Mouse (Mus musculus) liver, adult 2 months (tissue): ENCODE results near the gene Sbk3. TPM values are rescaled to one million over a fixed set of nuclear protein-coding genes. Genes with fewer than 3 reads are reported as not detected.

Experiments
- DNase-seq: peaks from one replicate; pipeline ENCODE4 v3.0.0-alpha.2; 2011; ENCODE audit warnings: low read depth, low spot score; ENCODE audit errors: extremely low read depth
- H3K27ac ChIP-seq: fragments of 200-500 bp; replicated peaks from 2 replicates; pipeline ENCODE4 v1.5.1; 2012; ENCODE audit warnings: low read depth, mild to moderate bottlenecking, control low read depth, inconsistent platforms, low read length; ENCODE audit not compliant: insufficient read depth
- H3K27me3 ChIP-seq: fragments of 200-500 bp; 2 replicates; pipeline ENCODE4 v1.6.1; 2012; ENCODE audit warnings: mild to moderate bottlenecking, moderate library complexity, low read length, inconsistent platforms; ENCODE audit not compliant: control insufficient read depth, insufficient read depth
- H3K36me3 ChIP-seq: fragments of 200-500 bp; 2 replicates; pipeline ENCODE4 v1.6.1; 2012; ENCODE audit warnings: low read length, inconsistent platforms; ENCODE audit not compliant: control insufficient read depth, insufficient read depth
- H3K4me1 ChIP-seq: fragments of 200-500 bp; 2 replicates; pipeline ENCODE4 v1.6.1; 2011; ENCODE audit warnings: low read length; ENCODE audit not compliant: control insufficient read depth, insufficient read depth
- H3K4me3 ChIP-seq: fragments of 200-500 bp; 2 replicates; pipeline ENCODE4 v1.5.1; 2011; ENCODE audit warnings: low read depth, mild to moderate bottlenecking, control low read depth, low read length, moderate library complexity; ENCODE audit not compliant: insufficient read depth
- H3K79me2 ChIP-seq: fragments of 200-500 bp; 2 replicates; pipeline ENCODE4 v1.6.1; 2012; ENCODE audit warnings: inconsistent platforms, mild to moderate bottlenecking, low read length, moderate library complexity; ENCODE audit not compliant: control insufficient read depth, insufficient read depth
- H3K9ac ChIP-seq: fragments of 200-500 bp; 2 replicates; pipeline ENCODE4 v1.6.1; 2012; ENCODE audit warnings: low read depth, mild to moderate bottlenecking, control low read depth, inconsistent platforms, low read length
- CTCF ChIP-seq: fragments of 200-500 bp; IDR thresholded peaks from 2 replicates; pipeline ENCODE4 v1.5.1; 2011; ENCODE audit warnings: low read depth, low read length, control low read depth
- POLR2A ChIP-seq: fragments of 200-500 bp; IDR thresholded peaks from 2 replicates; pipeline ENCODE4 v1.6.1; 2011; ENCODE audit warnings: low read length, control low read depth; ENCODE audit not compliant: insufficient read depth; ENCODE audit errors: extremely low read depth
- WGBS: fragments of 180-500 bp; shearing (Covaris S2); methylation state at CpG from one replicate; pipeline ENCODE4 v1.1.7; 2018; 5-methylcytosine and 5-hydroxymethylcytosine counted together
- polyA plus RNA-seq: library from polyadenylated mRNA; depleted of rRNA; stranded (reverse); fragments of >200 nt; gene quantifications from 2 replicates; pipeline ENCODE4 v1.2.3, GENCODE M21; 2012
- total RNA-seq: library from RNA; depleted of rRNA; stranded (reverse); fragments of >200 nt; gene quantifications from 2 replicates; pipeline ENCODE4 v1.2.3, GENCODE M21; 2014

The Sbk3 gene
- total and polyA plus RNA-seq, 2 experiments: not detected

DNA sequence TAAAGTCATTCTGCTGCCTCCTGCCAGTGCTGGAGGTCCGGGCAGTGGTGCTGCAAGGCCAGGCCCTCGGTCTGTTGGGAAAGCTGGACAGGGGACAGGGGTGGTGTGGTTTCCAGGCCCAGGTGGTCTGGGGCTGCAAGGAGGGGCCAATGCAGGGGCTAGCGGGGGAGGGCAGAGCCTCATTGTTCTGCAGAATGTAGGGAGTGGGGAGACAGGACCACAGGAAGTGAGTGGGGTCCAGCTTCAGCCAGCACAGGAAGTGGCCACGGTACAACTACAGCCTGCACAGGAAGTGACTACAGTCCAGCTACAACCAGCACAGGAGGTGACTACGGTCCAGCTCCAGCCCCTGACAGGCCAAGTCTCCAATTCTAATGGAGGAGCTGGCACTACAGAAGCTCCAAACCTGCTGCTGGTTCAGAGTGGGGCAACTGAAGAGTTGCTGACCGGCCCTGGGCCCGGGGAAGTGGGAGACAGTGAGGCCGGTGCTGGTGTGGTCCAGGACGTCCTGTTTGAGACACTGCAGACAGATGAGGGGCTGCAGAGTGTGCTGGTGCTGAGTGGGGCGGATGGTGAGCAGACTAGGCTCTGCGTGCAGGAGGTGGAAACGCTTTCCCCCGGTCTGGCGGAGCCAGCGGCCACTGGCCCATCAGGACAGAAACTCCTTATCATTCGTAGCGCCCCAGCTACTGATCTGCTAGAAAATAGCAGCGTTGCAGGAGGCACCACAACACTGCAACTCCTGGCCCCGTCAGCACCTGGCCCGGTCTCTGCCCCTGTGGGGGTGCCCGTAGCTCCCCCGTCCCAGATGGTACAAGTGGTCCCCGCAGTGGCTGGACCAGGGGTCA, 49.8 kb downstream of the Sbk3 start:
- TF ChIP-seq POLR2A (no peak), CTCF (no peak)
- 62% methylated on average over 23 of the region's 23 CpGs for WGBS
- DNase-seq: no peak

DNA sequence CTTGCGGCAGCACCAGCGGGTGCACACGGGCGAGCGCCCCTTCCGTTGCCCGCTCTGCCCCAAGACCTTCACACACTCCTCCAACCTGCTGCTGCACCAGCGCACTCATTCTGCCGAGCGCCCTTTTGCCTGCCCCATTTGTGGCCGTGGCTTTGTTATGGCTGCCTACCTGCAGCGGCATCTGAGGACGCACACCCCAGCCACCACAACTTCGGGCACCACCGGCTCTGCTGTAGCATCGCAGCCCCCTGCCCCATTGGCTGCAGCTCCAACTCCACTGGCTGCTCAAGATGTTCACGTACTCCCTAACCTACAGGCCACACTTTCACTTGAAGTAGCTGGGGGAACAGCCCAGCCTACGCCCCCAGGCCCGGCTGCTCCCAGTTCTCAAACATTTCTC, 50.5 kb downstream of the Sbk3 start:
- DNase-seq: no peak
- Histone ChIP-seq H3K4me3 (no peak overlapping the region), H3K9ac (no peak overlapping the region), H3K27ac (no peak overlapping the region), H3K4me1 (peaks cover 11% of the 10 kb centered on the region), H3K27me3 (peaks cover 6% of the 10 kb centered on the region), H3K36me3 (peaks cover 3% of the 10 kb centered on the region; the same call in 1 of the 2 replicates), H3K79me2 (peaks cover 14% of the 10 kb centered on the region; the same call in 1 of the 2 replicates)
- 96% methylated on average over 19 of the region's 19 CpGs for WGBS
- TF ChIP-seq CTCF (no peak), POLR2A (no peak)

More for the DNA sequence above, 49.8 kb downstream of the Sbk3 start:
- H3K79me2 ChIP-seq: peaks cover 7% of the 10 kb centered on the region; the same call in 1 of the 2 replicates
- H3K27ac ChIP-seq: no peak overlapping the region
- peaks cover 6% of the 10 kb centered on the region for H3K27me3 ChIP-seq
- H3K9ac ChIP-seq: no peak overlapping the region
- H3K4me1 ChIP-seq: peaks cover 8% of the 10 kb centered on the region
- H3K4me3 ChIP-seq: no peak overlapping the region
- peaks cover 3% of the 10 kb centered on the region; the same call in 1 of the 2 replicates for H3K36me3 ChIP-seq

DNA sequence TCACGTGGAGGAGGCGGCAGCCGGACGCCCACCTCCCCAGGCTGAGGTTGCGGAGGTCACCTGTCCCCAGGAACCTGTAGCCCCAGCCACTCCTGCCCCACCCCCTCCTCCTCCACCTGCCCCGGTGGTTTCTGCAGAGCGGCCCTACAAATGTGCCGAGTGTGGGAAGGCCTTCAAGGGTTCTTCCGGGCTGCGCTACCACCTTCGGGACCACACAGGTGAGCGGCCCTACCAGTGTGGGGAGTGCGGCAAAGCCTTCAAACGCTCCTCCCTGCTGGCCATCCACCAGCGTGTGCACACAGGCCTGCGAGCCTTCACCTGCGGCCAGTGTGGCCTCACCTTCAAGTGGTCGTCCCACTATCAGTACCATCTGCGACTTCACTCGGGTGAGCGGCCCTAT, 51.0 kb downstream of the Sbk3 start:
- 96% methylated on average over 21 of the region's 21 CpGs for WGBS
- Histone ChIP-seq H3K9ac (no peak overlapping the region), H3K4me3 (no peak overlapping the region), H3K36me3 (peaks cover 3% of the 10 kb centered on the region; the same call in 1 of the 2 replicates), H3K27ac (no peak overlapping the region), H3K79me2 (peaks cover 14% of the 10 kb centered on the region; the same call in 1 of the 2 replicates), H3K4me1 (peaks cover 11% of the 10 kb centered on the region), H3K27me3 (peaks cover 6% of the 10 kb centered on the region)
- TF ChIP-seq CTCF: no peak
- TF ChIP-seq POLR2A: no peak
- no peak for DNase-seq

DNA sequence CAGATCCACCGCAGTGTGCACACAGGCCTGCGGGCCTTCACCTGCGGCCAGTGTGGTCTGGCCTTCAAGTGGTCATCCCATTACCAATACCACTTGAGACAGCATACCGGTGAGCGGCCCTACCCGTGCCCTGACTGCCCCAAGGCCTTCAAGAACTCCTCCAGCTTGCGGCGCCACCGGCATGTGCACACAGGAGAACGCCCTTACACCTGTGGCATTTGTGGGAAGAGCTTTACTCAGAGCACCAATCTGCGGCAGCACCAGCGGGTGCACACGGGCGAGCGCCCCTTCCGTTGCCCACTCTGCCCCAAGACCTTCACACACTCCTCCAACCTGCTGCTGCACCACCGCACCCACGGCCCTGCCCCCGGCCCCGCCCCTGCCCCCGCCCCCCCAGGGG, 51.9 kb downstream of the Sbk3 start:
- 90% methylated on average over 20 of the region's 21 CpGs for WGBS
- Histone ChIP-seq H3K79me2 (peaks cover 14% of the 10 kb centered on the region; the same call in 1 of the 2 replicates), H3K9ac (no peak overlapping the region), H3K27me3 (peaks cover 5% of the 10 kb centered on the region), H3K4me3 (no peak overlapping the region), H3K4me1 (peaks cover 15% of the 10 kb centered on the region), H3K36me3 (peaks cover 3% of the 10 kb centered on the region; the same call in 1 of the 2 replicates), H3K27ac (no peak overlapping the region)
- DNase-seq: no peak
- TF ChIP-seq CTCF (no peak), POLR2A (no peak)

DNA sequence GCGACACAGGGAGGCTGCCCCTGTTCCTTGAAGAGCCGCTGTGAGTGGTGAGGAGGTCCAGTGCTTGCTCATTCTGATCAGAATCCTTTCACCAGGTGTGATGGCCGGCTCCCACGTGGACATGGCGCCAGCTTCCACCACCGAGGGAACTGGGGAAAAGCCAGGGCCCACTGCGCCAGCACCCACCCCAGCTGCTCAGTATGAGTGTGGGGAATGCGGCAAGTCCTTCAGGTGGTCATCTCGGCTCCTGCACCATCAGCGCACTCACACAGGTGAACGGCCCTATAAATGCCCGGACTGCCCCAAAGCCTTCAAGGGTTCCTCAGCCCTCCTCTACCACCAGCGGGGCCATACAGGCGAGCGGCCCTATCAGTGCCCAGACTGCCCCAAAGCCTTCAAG, 52.3 kb downstream of the Sbk3 start:
- H3K79me2 ChIP-seq: peaks cover 14% of the 10 kb centered on the region; the same call in 1 of the 2 replicates
- no peak for DNase-seq
- H3K4me3 ChIP-seq: no peak overlapping the region
- peaks cover 3% of the 10 kb centered on the region; the same call in 1 of the 2 replicates for H3K36me3 ChIP-seq
- peaks cover under 1% of the 10 kb centered on the region; the same call in 1 of the 2 replicates for H3K27me3 ChIP-seq
- TF ChIP-seq CTCF (no peak), POLR2A (no peak)
- WGBS: 97% methylated on average over 15 of the region's 15 CpGs
- no peak overlapping the region for H3K9ac ChIP-seq
- no peak overlapping the region for H3K27ac ChIP-seq
- H3K4me1 ChIP-seq: peaks cover 13% of the 10 kb centered on the region
